9 mouse cellular contexts compared by ENCODE assay signal in the genomic region with DNA sequence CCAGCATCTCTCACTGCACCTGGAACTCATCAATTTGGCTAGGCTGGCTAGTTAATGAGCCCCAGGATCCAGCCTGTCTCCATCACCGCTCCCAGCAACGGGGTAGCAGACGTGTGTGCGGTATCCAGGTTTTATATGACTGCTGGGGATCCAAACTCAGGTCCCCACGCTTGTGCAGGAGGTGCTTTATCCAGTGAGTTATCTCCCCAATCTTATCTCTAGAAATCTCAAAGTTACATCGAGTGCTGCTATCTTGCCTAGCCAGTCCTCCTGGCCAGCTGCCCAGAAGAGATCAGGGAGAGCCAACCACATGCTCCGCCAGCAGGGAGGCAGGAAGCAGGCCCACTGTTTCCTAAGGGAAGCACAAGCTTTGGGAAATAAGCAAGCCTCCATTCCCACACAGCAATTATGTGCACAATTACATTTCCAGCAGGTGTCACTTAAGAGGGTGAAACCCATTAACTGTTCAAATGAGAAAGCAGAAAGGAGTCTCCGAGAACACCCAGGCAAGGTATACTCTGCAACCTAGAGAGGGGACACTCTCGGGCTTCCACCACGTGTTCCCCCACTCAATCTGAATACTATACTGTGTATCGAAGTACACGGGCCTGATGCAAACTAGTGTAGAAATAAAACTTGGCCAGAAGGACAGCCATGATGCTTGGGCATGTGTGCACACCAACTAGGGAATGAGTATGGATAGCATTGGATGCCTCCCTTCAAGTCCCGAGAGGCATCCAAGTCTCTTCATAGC.
DNase-seq lines count a peak whose midpoint lies in the region; ATAC-seq and TF ChIP-seq lines count a peak whose summit lies in the region.
"Had no signal": no experiment of that assay in that cellular context is flagged by ENCODE, and none has a peak within 500 bp of the region (broad histone marks: within the 10 kb centered on the region; RNA-seq: fewer than 3 reads in every experiment).

No protein-coding gene starts in this region.

- H3K4me1 ChIP-seq in forebrain, embryonic 13.5 days = peaks cover 49% of the 10 kb centered on the region
- H3K4me1 ChIP-seq in forebrain, embryonic 10.5 days = peaks cover 36% of the 10 kb centered on the region
- H3K4me1 ChIP-seq in kidney, adult 2 months (ENCODE audit: control insufficient read depth, insufficient read depth, low read length) = 0 out of 2 replicates have a peak, but pooled peaks cover 2% of the 10 kb centered on the region

- no peak for DNase-seq in forebrain, embryonic 10.5 days (ENCODE audit: extremely low spot score, low spot score)
- peak; percentile 71 for DNase-seq in brain, embryonic 18.5 days (ENCODE audit: low read depth, low spot score)
- peak; percentile 46 to 59 for DNase-seq in frontal cortex, postnatal 10 days (ENCODE audit: low spot score in 2 of 2)
- peak; percentile 70 for DNase-seq in kidney, adult 2 months
- peak; percentile 74 to 79 for DNase-seq in left cerebral cortex, postnatal 25 days (ENCODE audit: low spot score in 2 of 2)
- peak; percentile 40 for DNase-seq in ovary, postnatal 36 days (ENCODE audit: low spot score)
- DNase-seq in thymus, postnatal 25 days = no peak

- no peak overlapping the region for H3K9ac ChIP-seq in forebrain, embryonic 13.5 days
- H3K9ac ChIP-seq: liver, embryonic 14.5 days had no signal

- no peak for TF ChIP-seq CTCF in kidney, adult 2 months (conservative IDR thresholded peaks at IDR 0.05; ENCODE audit: insufficient read depth, insufficient read length, low read depth, low read length)

- WGBS in forebrain, embryonic 13.5 days = 74% methylated on average over 13 of the region's 13 CpGs
- WGBS in forebrain, embryonic 10.5 days = 84% methylated on average over 13 of the region's 13 CpGs
- 63% methylated on average over 13 of the region's 13 CpGs for WGBS in kidney, adult 2 months

- no peak for TF ChIP-seq POLR2A in kidney, adult 2 months (IDR thresholded peaks at IDR 0.05; ENCODE audit: low read depth, low read length)

- no peak overlapping the region for H3K4me2 ChIP-seq in forebrain, embryonic 13.5 days

- H3K36me3 ChIP-seq in forebrain, embryonic 13.5 days (ENCODE audit: poor library complexity, severe bottlenecking) = no peaks in the 10 kb centered on the region
- H3K36me3 ChIP-seq in forebrain, embryonic 10.5 days (replicated peaks) = no peaks in the 10 kb centered on the region
- H3K36me3 ChIP-seq in kidney, adult 2 months (ENCODE audit: control insufficient read depth, insufficient read depth, low read length) = no peaks in the 10 kb centered on the region

- no peaks in the 10 kb centered on the region for H3K27me3 ChIP-seq in forebrain, embryonic 13.5 days
- no peaks in the 10 kb centered on the region for H3K27me3 ChIP-seq in forebrain, embryonic 10.5 days (ENCODE audit: poor library complexity, severe bottlenecking)
- H3K27me3 ChIP-seq in kidney, adult 2 months (replicated peaks; ENCODE audit: control insufficient read depth, insufficient read depth, low read length) = no peaks in the 10 kb centered on the region

- peak overlapping the region; percentile 45 for H3K27ac ChIP-seq in forebrain, embryonic 13.5 days
- no peak overlapping the region for H3K27ac ChIP-seq in forebrain, embryonic 10.5 days
- no peak overlapping the region for H3K27ac ChIP-seq in kidney, adult 2 months (ENCODE audit: insufficient read depth, low read depth, low read length)
- H3K27ac ChIP-seq: liver, embryonic 14.5 days had no signal

- H3K4me3 ChIP-seq in forebrain, embryonic 13.5 days = no peak overlapping the region
- H3K4me3 ChIP-seq in forebrain, embryonic 10.5 days = no peak overlapping the region
- no peak overlapping the region for H3K4me3 ChIP-seq in kidney, adult 2 months (ENCODE audit: insufficient read depth, low read depth, low read length)

- peak; percentile 67 for ATAC-seq in forebrain, embryonic 13.5 days

- no peaks in the 10 kb centered on the region for H3K9me3 ChIP-seq in forebrain, embryonic 13.5 days (replicated peaks)
- no peaks in the 10 kb centered on the region for H3K9me3 ChIP-seq in forebrain, embryonic 10.5 days

- intact Hi-C loops in left cerebral cortex, postnatal 25 days (cut with DNase I) = no loop called here

Comparison
In these comparisons a context has a peak if more than half of its experiments do, and no peak if none do; other contexts are left out.
1. DNase-seq: peak in brain, embryonic 18.5 days (single experiment), frontal cortex, postnatal 10 days (2 of 2), kidney, adult 2 months (single experiment), left cerebral cortex, postnatal 25 days (2 of 2) and ovary, postnatal 36 days (single experiment); none in forebrain, embryonic 10.5 days (single experiment) and thymus, postnatal 25 days (single experiment).